Mouse (Mus musculus): ENCODE data around the gene Cox7a2l.

Cox7a2l gene

GRCm38 (mm10) chr17:83517280-83518015 is at the start of gene Cox7a2l:
Cox7a2l (minus strand) TSS chr17:83517330.
- no peak for DNase-seq (ENCODE audit: low spot score in 2 of 2)

- DNase-seq (ENCODE audit: low spot score in 2 of 2) = no peak
These were observed 48.4 kb upstream of the Cox7a2l start for GRCm38 (mm10) chr17:83565506-83565905.

GRCm38 (mm10) chr17:83564119-83564820 is 47.1 kb upstream of the Cox7a2l start:
- no peak for DNase-seq (ENCODE audit: low spot score in 2 of 2)

- DNase-seq (ENCODE audit: low spot score in 2 of 2) = peak; percentile 67 to 84
These were observed 46.6 kb upstream of the Cox7a2l start for GRCm38 (mm10) chr17:83563703-83564111.

- peak; percentile 45 to 75 for DNase-seq (ENCODE audit: low spot score in 2 of 2)
These were observed 45.3 kb upstream of the Cox7a2l start for GRCm38 (mm10) chr17:83562153-83563010.

- no peak for DNase-seq (ENCODE audit: low spot score in 2 of 2)
These were observed 42.0 kb upstream of the Cox7a2l start for GRCm38 (mm10) chr17:83559081-83559480.

GRCm38 (mm10) chr17:83555836-83556235 is 38.7 kb upstream of the Cox7a2l start:
- no peak for DNase-seq (ENCODE audit: low spot score in 2 of 2)

GRCm38 (mm10) chr17:83554997-83555396 is 37.9 kb upstream of the Cox7a2l start:
- DNase-seq (ENCODE audit: low spot score in 2 of 2) = no peak

- peak in 1 of 2 experiments; percentile 58 for DNase-seq (ENCODE audit: low spot score in 2 of 2)
These were observed 31.5 kb upstream of the Cox7a2l start for GRCm38 (mm10) chr17:83548501-83549233.

- no peak for DNase-seq (ENCODE audit: low spot score in 2 of 2)
These were observed 30.0 kb upstream of the Cox7a2l start for GRCm38 (mm10) chr17:83547145-83547544.

- DNase-seq (ENCODE audit: low spot score in 2 of 2) = peak in 1 of 2 experiments; percentile 31
These were observed 28.9 kb upstream of the Cox7a2l start for GRCm38 (mm10) chr17:83545756-83546742.

GRCm38 (mm10) chr17:83545259-83545658 is 28.1 kb upstream of the Cox7a2l start:
- DNase-seq (ENCODE audit: low spot score in 2 of 2) = no peak

- no peak for DNase-seq (ENCODE audit: low spot score in 2 of 2)
These were observed 25.3 kb upstream of the Cox7a2l start for GRCm38 (mm10) chr17:83542424-83542823.

- no peak for DNase-seq (ENCODE audit: low spot score in 2 of 2)
These were observed 22.3 kb upstream of the Cox7a2l start for GRCm38 (mm10) chr17:83539262-83540037.

- no peak for DNase-seq (ENCODE audit: low spot score in 2 of 2)
These were observed 21.6 kb upstream of the Cox7a2l start for GRCm38 (mm10) chr17:83538694-83539093.

- no peak for DNase-seq (ENCODE audit: low spot score in 2 of 2)
These were observed 21.0 kb upstream of the Cox7a2l start for GRCm38 (mm10) chr17:83538141-83538540.

GRCm38 (mm10) chr17:83533150-83533549 is 16.0 kb upstream of the Cox7a2l start:
- no peak for DNase-seq (ENCODE audit: low spot score in 2 of 2)

- DNase-seq (ENCODE audit: low spot score in 2 of 2) = peak in 1 of 2 experiments; percentile 39
These were observed 10.7 kb upstream of the Cox7a2l start for GRCm38 (mm10) chr17:83527651-83528381.

Data from spleen, postnatal 10 days (tissue).